Mouse (Mus musculus) v-Abl transformed pro-B cells (cell line): Measurements from ENCODE around the gene Zmynd12.

Experiments used
- in situ Hi-C, 2 experiments: fragments of 400-800 bp; cut with MboI; formaldehyde crosslinking; loops; one replicate each; pipeline ENCODE4 v1.15.1; 2025; ENCODE audit not compliant: unreplicated experiment in 2 of 2

The Zmynd12 gene

DNA sequence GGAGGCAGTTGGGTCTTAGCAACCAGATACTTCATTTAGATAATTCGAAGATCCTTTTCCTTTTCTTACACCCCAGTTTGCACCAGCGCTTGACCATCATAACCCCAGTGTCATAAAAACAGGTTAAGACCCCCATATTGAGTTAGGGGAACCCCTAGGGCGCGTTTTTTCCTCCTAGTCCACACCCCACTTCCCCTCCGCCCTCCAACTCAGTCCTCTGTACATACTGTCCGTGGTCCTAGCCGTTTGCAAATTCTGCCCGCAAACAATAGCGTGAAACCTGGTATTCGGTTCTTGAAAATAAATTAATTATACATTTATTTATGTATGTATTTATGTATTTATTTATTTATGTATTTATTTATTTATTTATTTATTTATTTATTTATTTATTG, 70.3 kb downstream of the Zmynd12 start:
- in situ Hi-C loops, result no loop called here

DNA sequence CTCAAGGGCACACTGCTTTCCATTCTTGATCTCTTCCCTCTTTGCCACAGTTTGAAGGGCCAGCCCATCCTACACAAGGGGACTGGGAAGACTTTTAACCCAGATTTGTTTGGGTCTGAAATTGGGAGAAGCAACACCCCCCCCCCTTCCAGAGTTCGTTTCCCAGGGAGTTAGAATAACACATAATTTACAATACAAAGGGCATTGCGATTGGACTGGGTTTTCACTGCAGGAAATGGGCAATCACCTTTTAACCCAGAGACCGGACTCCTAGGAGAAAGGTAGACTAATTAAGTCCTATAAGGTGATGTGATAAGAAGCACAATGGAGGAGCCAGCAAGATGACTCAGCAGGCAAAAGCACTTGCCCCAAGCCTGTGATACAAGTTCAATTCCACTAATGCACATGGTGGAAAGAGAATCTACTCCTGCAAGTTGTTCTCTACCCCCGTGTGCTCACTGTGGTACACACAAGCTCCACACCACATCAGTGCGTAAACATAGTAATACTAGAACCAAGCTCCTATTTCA, 75.8 kb downstream of the Zmynd12 start:
- in situ Hi-C loops, result no loop called here

DNA sequence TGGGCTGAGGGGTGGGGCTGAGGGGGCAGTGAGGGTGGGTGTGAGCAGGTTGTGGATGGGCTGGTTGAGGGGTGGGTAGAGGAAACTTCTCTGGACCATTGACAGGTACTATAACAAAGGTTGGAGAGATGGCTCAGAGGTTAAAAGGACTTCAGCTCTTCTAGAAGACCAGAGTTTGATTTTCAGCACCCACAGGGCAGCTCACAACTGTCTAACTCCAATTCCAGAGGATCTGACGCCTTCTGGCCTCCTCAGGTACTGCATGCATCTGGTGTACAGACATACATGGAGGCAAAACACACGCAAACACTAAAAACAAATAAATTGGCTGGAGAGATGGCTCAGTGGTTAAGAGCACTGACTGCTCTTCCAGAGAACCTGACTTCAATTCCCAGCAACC, 89.0 kb downstream of the Zmynd12 start:
- in situ Hi-C loops, result no loop called here

DNA sequence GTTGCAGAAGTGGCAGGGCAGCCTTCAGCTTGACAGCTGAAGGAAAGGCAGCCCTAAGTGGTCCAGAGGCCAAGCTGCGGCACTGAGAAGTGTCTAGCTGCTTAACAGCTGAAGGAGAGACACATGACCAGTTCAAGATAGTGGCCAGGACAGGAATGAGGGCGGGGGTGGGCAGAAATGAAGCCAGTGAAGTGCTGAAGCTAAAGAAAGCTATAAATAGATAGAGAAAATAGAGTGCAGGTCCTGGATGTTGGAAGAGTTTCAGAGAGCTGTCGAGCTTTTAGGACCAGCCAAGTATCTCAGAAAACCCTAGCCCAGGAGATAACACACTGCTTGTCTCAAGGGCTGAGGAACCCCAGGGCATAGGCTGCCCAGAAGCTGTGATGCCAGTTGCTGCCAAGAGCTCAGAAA, 90.1 kb downstream of the Zmynd12 start:
- in situ Hi-C loops, result no loop called here
